Mouse (Mus musculus) liver, embryonic 12.5 days (tissue): ENCODE measurements around the gene Rps15. TPM values are rescaled to one million over a fixed set of nuclear protein-coding genes. Genes with fewer than 3 reads are reported as not detected.

Experiments
- ATAC-seq: fragments of 200-750 bp; cut with Nextera tagmentation; 2 replicates; pipeline ENCODE4 v1.8.0; 2017; ENCODE audit warnings: moderate number of reproducible peaks, mild to moderate bottlenecking, moderate library complexity
- H3K27ac ChIP-seq: fragments of 300-500 bp; sonication (generic); 2 replicates; pipeline ENCODE4 v1.5.1; 2016; ENCODE audit warnings: mild to moderate bottlenecking
- H3K27me3 ChIP-seq: fragments of 300-500 bp; sonication (generic); replicated peaks from 2 replicates; pipeline ENCODE4 v1.6.1; 2016; ENCODE audit warnings: mild to moderate bottlenecking, moderate library complexity
- H3K36me3 ChIP-seq: fragments of 300-500 bp; sonication (generic); 2 replicates; pipeline ENCODE4 v1.6.1; 2016; ENCODE audit warnings: mild to moderate bottlenecking, moderate library complexity
- H3K4me1 ChIP-seq: fragments of 300-500 bp; sonication (generic); 2 replicates; pipeline ENCODE4 v1.6.1; 2016
- H3K4me2 ChIP-seq: fragments of 300-500 bp; sonication (generic); 2 replicates; pipeline ENCODE4 v1.6.1; 2016; ENCODE audit warnings: mild to moderate bottlenecking, moderate library complexity
- H3K4me3 ChIP-seq: fragments of 300-500 bp; sonication (generic); 2 replicates; pipeline ENCODE4 v1.5.1; 2016; ENCODE audit warnings: mild to moderate bottlenecking, moderate library complexity
- H3K9ac ChIP-seq: fragments of 300-500 bp; sonication (generic); 2 replicates; pipeline ENCODE4 v1.6.1; 2016; ENCODE audit warnings: mild to moderate bottlenecking, moderate library complexity
- H3K9me3 ChIP-seq: fragments of 300-500 bp; sonication (generic); replicated peaks from 2 replicates; pipeline ENCODE4 v1.6.1; 2016; ENCODE audit warnings: mild to moderate bottlenecking, moderate library complexity
- WGBS: fragments of 180-500 bp; shearing (Covaris S2); methylation state at CpG from one replicate; pipeline ENCODE4 v1.1.7; 2016; ENCODE audit not compliant: insufficient replicate concordance; 5-methylcytosine and 5-hydroxymethylcytosine counted together
- polyA plus RNA-seq: library from polyadenylated mRNA; unstranded; fragments of >200 nt; fragmentation: Nextera tagmentation; extraction: Ambion mirVana; gene quantifications from 2 replicates; pipeline ENCODE4 v1.2.1, GENCODE M21; 2016

The Rps15 gene
- polyA plus RNA-seq, 1 experiment from 2014 or later = 920 TPM

DNA sequence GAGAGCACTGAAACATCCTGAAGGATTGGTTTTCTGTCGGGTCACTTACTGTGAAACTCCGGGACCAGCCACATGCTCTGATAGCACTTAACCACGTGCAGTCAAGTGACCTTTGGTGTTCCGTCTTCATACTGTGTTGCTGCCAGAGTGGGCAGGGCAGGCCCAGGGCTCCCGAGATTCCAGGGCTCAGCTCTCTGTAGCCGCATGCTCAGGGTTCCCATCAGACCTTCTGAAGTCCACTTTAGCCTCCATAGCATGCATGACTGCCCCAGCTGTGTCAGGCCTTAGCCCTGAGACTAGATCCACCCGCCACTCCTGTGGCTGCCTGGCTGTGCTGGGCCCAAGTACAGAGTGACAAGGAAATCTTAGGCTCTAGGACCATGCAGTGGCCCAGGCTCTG, 10.9 kb upstream of the Rps15 start:
- H3K4me3 ChIP-seq = no peak overlapping the region
- no peak for ATAC-seq
- no peak overlapping the region for H3K27ac ChIP-seq
- no peak overlapping the region for H3K4me2 ChIP-seq
- peaks cover 100% of the 10 kb centered on the region for H3K36me3 ChIP-seq
- no peaks in the 10 kb centered on the region for H3K9me3 ChIP-seq
- WGBS = 82% methylated on average over 7 of the region's 7 CpGs
- no peaks in the 10 kb centered on the region for H3K4me1 ChIP-seq
- H3K9ac ChIP-seq = no peak overlapping the region
- no peaks in the 10 kb centered on the region for H3K27me3 ChIP-seq

- Histone ChIP-seq H3K27me3 (no peaks in the 10 kb centered on the region), H3K9ac (no peak overlapping the region), H3K4me3 (no peak overlapping the region), H3K4me1 (no peaks in the 10 kb centered on the region), H3K36me3 (peaks cover 100% of the 10 kb centered on the region), H3K9me3 (no peaks in the 10 kb centered on the region), H3K27ac (no peak overlapping the region), H3K4me2 (no peak overlapping the region)
- no peak for ATAC-seq
- WGBS = 85% methylated on average over 8 of the region's 8 CpGs
These were observed 10.3 kb upstream of the Rps15 start for GRCm38 (mm10) chr10:80281921-80282371.

GRCm38 (mm10) chr10:80282481-80283441, 9.5 kb upstream of the Rps15 start:
- 0 out of 2 replicates have a peak, but pooled peaks cover 2% of the 10 kb centered on the region for H3K4me1 ChIP-seq
- peak overlapping the region; percentile 11 for H3K27ac ChIP-seq
- no peak overlapping the region for H3K4me3 ChIP-seq
- H3K9ac ChIP-seq = no peak overlapping the region
- no peaks in the 10 kb centered on the region for H3K27me3 ChIP-seq
- WGBS = 83% methylated on average over 20 of the region's 20 CpGs
- no peak overlapping the region for H3K4me2 ChIP-seq
- peaks cover 100% of the 10 kb centered on the region for H3K36me3 ChIP-seq
- no peaks in the 10 kb centered on the region for H3K9me3 ChIP-seq
- no peak for ATAC-seq

DNA sequence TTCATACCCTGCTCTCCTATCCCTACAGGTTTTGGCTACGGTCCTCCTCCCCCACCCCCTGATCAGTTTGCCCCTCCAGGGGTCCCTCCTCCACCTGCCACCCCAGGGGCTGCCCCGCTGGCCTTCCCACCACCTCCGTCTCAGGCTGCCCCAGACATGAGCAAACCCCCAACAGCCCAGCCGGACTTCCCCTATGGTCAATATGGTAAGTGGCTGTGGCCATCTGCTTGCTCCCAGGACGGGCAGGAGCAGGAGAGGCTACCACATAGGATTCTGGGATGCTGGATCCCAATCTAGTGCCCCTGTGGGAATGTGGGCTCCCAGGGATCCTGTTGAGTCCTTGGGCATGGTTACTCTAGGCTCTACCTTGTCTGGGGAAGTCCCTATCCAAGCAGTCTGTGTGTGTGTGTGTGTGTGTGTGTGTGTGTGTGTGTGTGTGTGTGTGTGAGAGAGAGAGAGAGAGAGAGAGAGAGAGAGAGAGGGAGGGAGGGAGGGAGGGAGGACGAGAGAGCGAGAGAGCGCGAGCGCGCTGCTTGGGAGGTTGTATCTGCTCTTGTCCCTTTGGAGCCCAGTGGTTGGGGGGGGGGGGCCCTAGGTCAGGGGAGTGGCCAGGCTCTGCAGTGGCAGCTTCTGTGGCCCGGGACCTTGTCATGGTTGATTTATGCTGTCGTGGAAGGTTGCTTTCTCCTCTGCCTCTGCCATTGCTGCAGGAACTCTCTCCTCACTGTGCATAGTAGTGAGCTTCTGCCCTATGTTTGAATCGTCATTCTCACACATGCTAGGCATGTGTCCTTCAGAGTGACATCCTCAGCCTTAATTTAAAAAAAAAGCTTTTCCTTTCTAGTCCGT, 6.8 kb upstream of the Rps15 start:
- no peak overlapping the region; the same call in 1 of the 2 replicates for H3K27ac ChIP-seq
- H3K36me3 ChIP-seq = peaks cover 91% of the 10 kb centered on the region
- ATAC-seq = no peak

DNA sequence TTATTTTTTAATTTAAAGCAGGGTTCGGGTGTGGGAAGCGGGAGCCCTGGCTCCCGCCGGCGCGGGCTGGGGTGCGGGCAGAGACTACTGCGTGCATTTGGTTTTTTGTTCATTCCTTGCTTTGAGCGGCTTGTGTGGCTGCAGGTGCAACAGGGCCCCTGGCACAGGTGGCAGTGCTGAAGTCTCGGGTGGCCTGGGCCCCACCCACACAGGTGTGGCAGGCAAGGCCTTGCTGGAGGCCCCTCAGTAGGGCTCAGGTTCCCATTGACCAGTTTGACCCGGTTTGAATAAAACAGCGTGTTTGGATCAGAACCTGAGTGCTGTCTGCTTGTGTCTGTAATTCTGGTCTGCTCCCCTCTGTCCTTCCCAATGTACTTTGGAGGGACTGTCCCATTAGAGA, 4.2 kb upstream of the Rps15 start:
- peaks cover 65% of the 10 kb centered on the region for H3K36me3 ChIP-seq
- H3K27me3 ChIP-seq = no peaks in the 10 kb centered on the region
- H3K4me1 ChIP-seq = peaks cover 13% of the 10 kb centered on the region
- H3K9me3 ChIP-seq = no peaks in the 10 kb centered on the region
- H3K9ac ChIP-seq = no peak overlapping the region
- no peak for ATAC-seq
- WGBS = 92% methylated on average over 12 of the region's 12 CpGs
- H3K4me3 ChIP-seq = no peak overlapping the region
- no peak overlapping the region for H3K27ac ChIP-seq
- H3K4me2 ChIP-seq = no peak overlapping the region

More for the DNA sequence above, 6.8 kb upstream of the Rps15 start:
- no peak overlapping the region for H3K4me3 ChIP-seq
- 84% methylated on average over 15 of the region's 15 CpGs for WGBS
- H3K4me1 ChIP-seq = 0 out of 2 replicates have a peak, but pooled peaks cover 2% of the 10 kb centered on the region
- H3K9me3 ChIP-seq = no peaks in the 10 kb centered on the region
- no peaks in the 10 kb centered on the region for H3K27me3 ChIP-seq
- no peak overlapping the region for H3K4me2 ChIP-seq
- H3K9ac ChIP-seq = no peak overlapping the region

DNA sequence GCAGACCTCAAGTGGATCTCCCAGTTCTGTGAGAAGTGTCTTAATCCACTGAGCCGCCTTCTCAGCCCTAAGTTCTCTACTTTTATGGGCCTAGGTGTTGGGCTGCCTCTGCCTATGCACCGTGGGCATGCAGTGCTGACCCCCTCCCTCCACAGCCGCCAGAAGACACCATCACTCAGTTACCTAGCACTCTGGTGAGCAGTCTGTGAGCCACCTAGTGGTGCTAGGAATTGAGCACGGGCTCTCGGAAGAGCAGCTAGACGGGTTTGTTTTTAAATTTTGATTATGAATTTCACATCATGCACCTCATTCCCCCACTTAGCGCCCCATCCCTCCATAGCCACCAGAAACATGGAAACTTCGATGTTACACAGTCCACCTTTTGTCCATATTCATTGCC, 3.6 kb upstream of the Rps15 start:
- no peak overlapping the region for H3K4me2 ChIP-seq
- H3K27ac ChIP-seq = no peak overlapping the region
- H3K36me3 ChIP-seq = peaks cover 65% of the 10 kb centered on the region
- ATAC-seq = no peak
- 66% methylated on average over 8 of the region's 8 CpGs for WGBS
- peaks cover 19% of the 10 kb centered on the region for H3K4me1 ChIP-seq
- H3K9ac ChIP-seq = no peak overlapping the region
- H3K9me3 ChIP-seq = no peaks in the 10 kb centered on the region
- H3K27me3 ChIP-seq = no peaks in the 10 kb centered on the region
- H3K4me3 ChIP-seq = no peak overlapping the region

DNA sequence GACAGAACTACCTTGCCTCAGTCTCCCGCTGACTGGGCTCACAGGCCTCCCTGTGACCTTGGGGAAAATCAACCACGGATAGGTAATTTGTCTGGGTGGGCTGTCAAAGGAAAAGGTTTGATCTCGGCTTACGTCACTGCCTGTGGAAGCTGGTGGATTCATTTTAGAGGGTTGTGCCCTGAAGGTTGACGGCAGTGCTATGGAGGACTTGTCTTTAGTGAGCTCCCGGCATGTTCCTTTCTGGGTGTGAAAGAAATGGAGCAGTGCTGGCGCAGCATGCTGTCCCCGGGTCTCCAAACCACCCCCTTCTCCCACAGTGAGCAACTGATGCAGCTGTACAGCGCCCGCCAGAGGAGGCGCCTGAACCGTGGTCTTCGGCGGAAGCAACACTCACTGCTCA, 1.1 kb downstream of the Rps15 start:
- H3K4me1 ChIP-seq = peaks cover 58% of the 10 kb centered on the region
- no peak for ATAC-seq

DNA sequence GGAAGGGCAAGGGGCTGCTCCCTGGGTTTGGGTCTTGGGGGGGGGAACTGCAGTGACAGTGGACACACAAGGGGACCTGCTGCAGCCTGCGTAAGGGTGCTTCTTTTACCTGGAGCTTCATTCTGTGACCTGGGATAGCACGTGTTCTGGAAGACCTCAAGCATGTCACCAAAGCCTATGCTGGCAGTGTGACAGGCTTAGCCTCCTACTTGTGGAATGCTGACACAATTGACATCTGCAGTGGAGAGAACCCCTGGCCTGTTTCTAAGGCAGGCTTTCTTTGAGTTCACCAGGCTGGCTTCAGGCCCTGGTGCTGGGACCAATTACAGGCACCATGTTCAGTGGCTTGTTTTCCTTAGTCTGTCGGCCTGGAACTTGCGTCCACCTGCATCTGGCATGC, 2.1 kb downstream of the Rps15 start:
- peak overlapping the region; percentile 98 for H3K9ac ChIP-seq
- H3K4me3 ChIP-seq = peak overlapping the region; percentile 95

More for the DNA sequence above, 1.1 kb downstream of the Rps15 start:
- Histone ChIP-seq H3K9ac (peak overlapping the region; percentile 98), H3K9me3 (no peaks in the 10 kb centered on the region), H3K27ac (peak overlapping the region; percentile 93), H3K36me3 (peaks cover 33% of the 10 kb centered on the region), H3K4me2 (peak overlapping the region; percentile 91), H3K4me3 (peak overlapping the region; percentile 95), H3K27me3 (peaks cover 21% of the 10 kb centered on the region)
- WGBS = 8% methylated on average over 14 of the region's 14 CpGs

DNA sequence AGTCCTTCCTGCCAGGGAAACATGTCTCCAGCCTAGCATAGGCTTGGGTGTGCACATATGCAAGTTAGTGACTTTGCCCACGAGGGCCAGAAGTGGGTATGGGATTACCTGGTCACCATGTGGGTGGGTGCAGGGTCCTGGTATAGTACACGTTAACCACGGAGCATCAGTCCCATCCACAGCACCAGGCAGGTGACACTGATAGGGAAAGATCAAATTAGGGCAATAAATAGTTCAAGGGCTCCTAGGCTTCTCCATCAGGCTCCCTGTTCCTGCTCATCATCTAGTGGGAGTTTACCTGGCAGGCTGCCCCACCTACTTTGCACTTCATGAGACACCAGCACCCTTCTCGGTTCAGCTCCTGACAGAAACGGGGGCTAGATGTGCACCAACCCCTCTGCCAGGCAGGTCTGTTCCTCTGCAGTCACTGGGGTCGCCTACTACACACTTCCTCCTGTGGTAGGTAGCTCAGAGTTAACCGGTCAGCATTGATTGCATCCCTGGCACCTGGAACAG, 2.6 kb downstream of the Rps15 start:
- H3K4me2 ChIP-seq = peak overlapping the region; percentile 91; the same call in 1 of the 2 replicates
- H3K4me1 ChIP-seq = peaks cover 58% of the 10 kb centered on the region

More for the DNA sequence above, 2.1 kb downstream of the Rps15 start:
- Histone ChIP-seq H3K4me2 (peak overlapping the region; percentile 91), H3K9me3 (no peaks in the 10 kb centered on the region), H3K4me1 (peaks cover 58% of the 10 kb centered on the region), H3K27ac (peak overlapping the region; percentile 93), H3K27me3 (peaks cover 31% of the 10 kb centered on the region), H3K36me3 (peaks cover 24% of the 10 kb centered on the region)
- WGBS = 79% methylated on average over 4 of the region's 4 CpGs
- no peak for ATAC-seq

GRCm38 (mm10) chr10:80295618-80296425, 3.6 kb downstream of the Rps15 start, which contains the start of gene Apc2:
TSS of gene Apc2 (plus strand) at chr10:80295977.
- H3K27me3 ChIP-seq = peaks cover 46% of the 10 kb centered on the region
- no peaks in the 10 kb centered on the region for H3K9me3 ChIP-seq
- peak; percentile 61 for ATAC-seq
- H3K4me3 ChIP-seq = peak within 1 kb of the TSS; percentile 33
- peak within 1 kb of the TSS; percentile 93 for H3K27ac ChIP-seq
- H3K36me3 ChIP-seq = peaks cover 22% of the 10 kb centered on the region
- peaks cover 58% of the 10 kb centered on the region for H3K4me1 ChIP-seq
- 7% methylated on average over 26 of the region's 26 CpGs for WGBS
- peak within 1 kb of the TSS; percentile 98; the same call in 1 of the 2 replicates for H3K9ac ChIP-seq
- peak within 1 kb of the TSS; percentile 91 for H3K4me2 ChIP-seq

More for the DNA sequence above, 2.6 kb downstream of the Rps15 start:
- WGBS = 31% methylated on average over 7 of the region's 7 CpGs
- Histone ChIP-seq H3K36me3 (peaks cover 22% of the 10 kb centered on the region), H3K4me3 (peak overlapping the region; percentile 95; the same call in 1 of the 2 replicates), H3K9me3 (no peaks in the 10 kb centered on the region), H3K27ac (peak overlapping the region; percentile 93), H3K27me3 (peaks cover 36% of the 10 kb centered on the region), H3K9ac (0 out of 2 replicates have a peak overlapping the region, but pooled peaks have one; percentile 98)
- ATAC-seq = no peak

DNA sequence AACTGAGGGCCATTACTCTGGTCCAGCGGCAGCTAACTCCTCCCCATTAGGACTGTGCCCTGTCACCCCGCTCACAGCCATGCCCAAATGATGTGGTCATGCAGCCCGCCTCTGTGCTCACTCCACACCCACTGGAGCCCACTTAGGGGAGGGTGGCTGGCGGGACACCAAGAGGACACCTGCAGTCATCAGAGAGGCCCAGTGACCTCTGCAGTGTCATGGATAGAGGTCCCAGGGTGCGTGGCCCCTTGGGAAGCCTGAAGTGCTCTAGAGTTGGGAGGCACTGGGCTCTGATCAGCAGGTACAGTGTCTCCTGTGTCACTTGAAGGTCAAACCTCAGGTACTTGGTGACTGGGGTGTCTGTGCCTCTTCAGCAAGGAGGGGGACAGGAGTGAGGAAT, 4.6 kb downstream of the Rps15 start:
- no peak overlapping the region for H3K4me2 ChIP-seq
- WGBS = 75% methylated on average over 5 of the region's 5 CpGs
- H3K36me3 ChIP-seq = peaks cover 22% of the 10 kb centered on the region
- H3K4me1 ChIP-seq = peaks cover 52% of the 10 kb centered on the region
- no peak overlapping the region for H3K4me3 ChIP-seq
- no peak for ATAC-seq
- no peak overlapping the region for H3K27ac ChIP-seq
- peaks cover 56% of the 10 kb centered on the region for H3K27me3 ChIP-seq
- H3K9me3 ChIP-seq = no peaks in the 10 kb centered on the region
- no peak overlapping the region for H3K9ac ChIP-seq
